Mouse (Mus musculus): ENCODE results near the gene Galnt9. TPM values are rescaled to one million over a fixed set of nuclear protein-coding genes. Genes with fewer than 3 reads are reported as not detected.

Gene Galnt9
- polyA plus RNA-seq, 1 experiment = 1.3 TPM

DNA sequence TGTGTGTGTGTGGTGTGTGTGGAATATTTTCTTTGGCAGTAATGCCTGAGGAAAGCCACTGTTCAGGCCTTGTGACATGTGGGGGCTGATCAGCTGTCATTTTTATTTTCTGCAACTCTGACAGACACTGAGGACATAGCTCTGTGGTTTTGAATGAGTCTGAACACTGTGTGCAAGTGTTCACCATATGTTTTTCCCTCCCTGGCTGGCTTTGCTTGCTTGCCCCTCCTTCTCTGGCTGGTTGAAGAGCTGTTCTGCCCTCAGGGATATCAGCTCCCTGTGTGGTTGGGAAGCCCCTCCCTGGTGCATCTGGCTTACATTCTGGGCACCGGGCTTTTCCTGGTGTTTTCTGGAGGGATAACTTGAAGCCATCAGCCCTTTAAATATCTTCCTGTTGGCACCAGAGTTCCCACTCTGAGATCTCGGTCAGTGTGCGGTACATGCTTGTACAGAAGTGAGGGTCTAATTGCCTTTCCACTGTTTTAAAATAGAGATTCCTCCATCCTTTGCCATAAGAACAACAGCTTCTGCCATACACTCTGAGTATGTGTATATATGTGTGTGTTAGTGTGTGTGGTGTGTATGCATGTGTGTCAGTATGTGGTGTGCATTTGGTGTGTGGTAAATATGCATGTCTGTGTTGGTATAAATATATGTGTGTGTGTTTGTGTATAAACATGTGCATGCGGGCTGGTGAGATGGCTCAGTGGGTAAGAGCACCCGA lies 67.4 kb downstream of the Galnt9 start:
- Histone ChIP-seq H3K36me3 (ENCODE audit: control insufficient read depth, insufficient read depth, low read length) (no peaks in the 10 kb centered on the region), H3K27me3 (ENCODE audit: control insufficient read depth, insufficient read depth, low read length) (no peaks in the 10 kb centered on the region), H3K4me3 (ENCODE audit: extremely low read depth, insufficient read depth, insufficient read length) (no peak overlapping the region), H3K4me1 (ENCODE audit: control insufficient read depth, insufficient read depth, insufficient read length) (no peaks in the 10 kb centered on the region), H3K27ac (ENCODE audit: insufficient read depth, low read length) (no peak overlapping the region)
- WGBS = 88% methylated on average over 5 of the region's 5 CpGs
- DNase-seq (ENCODE audit: low read depth in 1 of 2, low spot score in 2 of 2) = no peak
- TF ChIP-seq POLR2A (IDR thresholded peaks at IDR 0.05; ENCODE audit: low read depth, low read length) (no peak), CTCF (IDR thresholded peaks at IDR 0.05; ENCODE audit: extremely low read depth, insufficient read depth, insufficient read length, insufficient replicate concordance) (no peak)

- 91% methylated on average over 6 of the region's 6 CpGs for WGBS
- no peaks in the 10 kb centered on the region for H3K36me3 ChIP-seq (ENCODE audit: control insufficient read depth, insufficient read depth, low read length)
- H3K27me3 ChIP-seq (ENCODE audit: control insufficient read depth, insufficient read depth, low read length) = no peaks in the 10 kb centered on the region
- H3K4me1 ChIP-seq (ENCODE audit: control insufficient read depth, insufficient read depth, insufficient read length) = no peaks in the 10 kb centered on the region
- no peak overlapping the region for H3K27ac ChIP-seq (ENCODE audit: insufficient read depth, low read length)
- H3K4me3 ChIP-seq (ENCODE audit: extremely low read depth, insufficient read depth, insufficient read length) = no peak overlapping the region
- TF ChIP-seq CTCF (IDR thresholded peaks at IDR 0.05; ENCODE audit: extremely low read depth, insufficient read depth, insufficient read length, insufficient replicate concordance) (no peak), POLR2A (IDR thresholded peaks at IDR 0.05; ENCODE audit: low read depth, low read length) (no peak)
- no peak for DNase-seq (ENCODE audit: low read depth in 1 of 2, low spot score in 2 of 2)
These were observed 75.1 kb downstream of the Galnt9 start for GRCm38 (mm10) chr5:110619226-110619625.

DNA sequence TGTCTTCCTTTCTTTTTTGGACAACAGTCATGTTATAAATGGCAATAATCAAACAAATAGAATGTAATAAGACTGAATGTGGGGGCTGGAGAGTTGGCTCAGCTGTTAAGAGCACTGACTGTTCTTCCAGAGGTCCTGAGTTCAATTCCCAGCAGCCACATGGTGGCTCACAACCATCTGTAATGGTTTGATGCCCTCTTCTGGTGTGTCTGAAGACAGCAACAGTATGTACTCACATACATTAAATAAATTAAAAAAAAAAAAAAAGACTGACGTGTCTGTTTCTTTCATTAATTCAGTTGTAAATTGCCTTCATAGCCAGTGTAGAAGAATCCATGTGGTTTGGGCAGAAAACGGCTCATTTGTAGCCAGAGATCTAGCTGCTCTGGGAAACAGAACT lies 80.2 kb downstream of the Galnt9 start:
- Histone ChIP-seq H3K4me1 (ENCODE audit: control insufficient read depth, insufficient read depth, insufficient read length) (no peaks in the 10 kb centered on the region), H3K27ac (ENCODE audit: insufficient read depth, low read length) (no peak overlapping the region), H3K4me3 (ENCODE audit: extremely low read depth, insufficient read depth, insufficient read length) (no peak overlapping the region), H3K27me3 (ENCODE audit: control insufficient read depth, insufficient read depth, low read length) (no peaks in the 10 kb centered on the region), H3K36me3 (ENCODE audit: control insufficient read depth, insufficient read depth, low read length) (no peaks in the 10 kb centered on the region)
- TF ChIP-seq CTCF (IDR thresholded peaks at IDR 0.05; ENCODE audit: extremely low read depth, insufficient read depth, insufficient read length, insufficient replicate concordance) (no peak), POLR2A (IDR thresholded peaks at IDR 0.05; ENCODE audit: low read depth, low read length) (no peak)
- WGBS = 90% methylated on average over 2 of the region's 2 CpGs
- DNase-seq (ENCODE audit: low read depth in 1 of 2, low spot score in 2 of 2) = no peak

DNA sequence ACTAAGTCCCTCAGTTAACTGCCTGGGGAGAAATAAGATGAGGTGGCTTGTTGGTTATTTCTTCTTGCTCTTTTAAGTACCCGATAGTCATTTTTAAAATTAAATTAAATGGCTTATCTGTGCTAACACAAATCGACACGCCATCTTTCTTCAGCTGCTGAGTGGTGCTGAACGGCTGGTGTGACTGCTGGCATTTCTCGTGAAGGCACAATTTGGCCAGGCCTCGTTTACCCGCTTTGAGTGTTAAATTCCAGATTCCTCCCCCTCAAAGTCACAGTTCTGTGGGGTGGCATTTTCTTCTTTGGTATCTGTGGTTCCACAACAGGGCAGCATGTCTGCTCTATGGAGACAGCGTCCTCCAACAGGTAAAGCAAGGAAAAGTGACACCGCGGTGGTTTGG lies 83.2 kb downstream of the Galnt9 start:
- H3K36me3 ChIP-seq (ENCODE audit: control insufficient read depth, insufficient read depth, low read length) = no peaks in the 10 kb centered on the region
- no peak overlapping the region for H3K27ac ChIP-seq (ENCODE audit: insufficient read depth, low read length)
- no peak for DNase-seq (ENCODE audit: low read depth in 1 of 2, low spot score in 2 of 2)
- 90% methylated on average over 10 of the region's 10 CpGs for WGBS
- no peak for TF ChIP-seq POLR2A (IDR thresholded peaks at IDR 0.05; ENCODE audit: low read depth, low read length)
- TF ChIP-seq CTCF (IDR thresholded peaks at IDR 0.05; ENCODE audit: extremely low read depth, insufficient read depth, insufficient read length, insufficient replicate concordance) = no peak
- no peaks in the 10 kb centered on the region for H3K27me3 ChIP-seq (ENCODE audit: control insufficient read depth, insufficient read depth, low read length)
- H3K4me1 ChIP-seq (ENCODE audit: control insufficient read depth, insufficient read depth, insufficient read length) = no peaks in the 10 kb centered on the region
- H3K4me3 ChIP-seq (ENCODE audit: extremely low read depth, insufficient read depth, insufficient read length) = no peak overlapping the region

GRCm38 (mm10) chr5:110628156-110628555 lies 84.0 kb downstream of the Galnt9 start:
- WGBS = 47% methylated on average over 19 of the region's 19 CpGs
- no peak for TF ChIP-seq CTCF (IDR thresholded peaks at IDR 0.05; ENCODE audit: extremely low read depth, insufficient read depth, insufficient read length, insufficient replicate concordance)
- TF ChIP-seq POLR2A (IDR thresholded peaks at IDR 0.05; ENCODE audit: low read depth, low read length) = no peak
- H3K36me3 ChIP-seq (ENCODE audit: control insufficient read depth, insufficient read depth, low read length) = no peaks in the 10 kb centered on the region
- no peaks in the 10 kb centered on the region for H3K27me3 ChIP-seq (ENCODE audit: control insufficient read depth, insufficient read depth, low read length)
- no peaks in the 10 kb centered on the region for H3K4me1 ChIP-seq (ENCODE audit: control insufficient read depth, insufficient read depth, insufficient read length)
- no peak for DNase-seq (ENCODE audit: low read depth in 1 of 2, low spot score in 2 of 2)
- no peak overlapping the region for H3K27ac ChIP-seq (ENCODE audit: insufficient read depth, low read length)
- no peak overlapping the region for H3K4me3 ChIP-seq (ENCODE audit: extremely low read depth, insufficient read depth, insufficient read length)

- Histone ChIP-seq H3K27ac (ENCODE audit: insufficient read depth, low read length) (no peak overlapping the region), H3K36me3 (ENCODE audit: control insufficient read depth, insufficient read depth, low read length) (no peaks in the 10 kb centered on the region), H3K4me1 (ENCODE audit: control insufficient read depth, insufficient read depth, insufficient read length) (no peaks in the 10 kb centered on the region), H3K27me3 (ENCODE audit: control insufficient read depth, insufficient read depth, low read length) (no peaks in the 10 kb centered on the region), H3K4me3 (ENCODE audit: extremely low read depth, insufficient read depth, insufficient read length) (no peak overlapping the region)
- TF ChIP-seq POLR2A (IDR thresholded peaks at IDR 0.05; ENCODE audit: low read depth, low read length) (no peak), CTCF (IDR thresholded peaks at IDR 0.05; ENCODE audit: extremely low read depth, insufficient read depth, insufficient read length, insufficient replicate concordance) (no peak)
- no peak for DNase-seq (ENCODE audit: low read depth in 1 of 2, low spot score in 2 of 2)
- WGBS = 75% methylated on average over 2 of the region's 2 CpGs
These were observed 85.5 kb downstream of the Galnt9 start for GRCm38 (mm10) chr5:110629525-110630120.

Data from spleen, adult 2 months (tissue).